Mouse (Mus musculus) embryonic facial prominence, embryonic 12.5 days (tissue): ENCODE results near the gene Fzd10. TPM values are rescaled to one million over a fixed set of nuclear protein-coding genes. Genes with fewer than 3 reads are reported as not detected.

Experiments
- ATAC-seq: fragments of 200-750 bp; cut with Nextera tagmentation; 2 replicates; pipeline ENCODE4 v1.8.0; 2017; ENCODE audit not compliant: insufficient number of reproducible peaks, insufficient read depth, low FRiP score, low TSS enrichment
- H3K27ac ChIP-seq: fragments of 300-500 bp; sonication (generic); 2 replicates; pipeline ENCODE4 v1.5.1; 2016; ENCODE audit warnings: mild to moderate bottlenecking
- H3K27me3 ChIP-seq: fragments of 300-500 bp; sonication (generic); 2 replicates; pipeline ENCODE4 v1.6.1; 2016; ENCODE audit warnings: mild to moderate bottlenecking, moderate library complexity
- H3K36me3 ChIP-seq: fragments of 300-500 bp; sonication (generic); 2 replicates; pipeline ENCODE4 v1.6.1; 2016; ENCODE audit warnings: mild to moderate bottlenecking
- H3K4me1 ChIP-seq: fragments of 300-500 bp; sonication (generic); 2 replicates; pipeline ENCODE4 v1.6.1; 2016
- H3K4me2 ChIP-seq: fragments of 300-500 bp; sonication (generic); replicated peaks from 2 replicates; pipeline ENCODE4 v1.6.1; 2016; ENCODE audit warnings: mild to moderate bottlenecking, moderate library complexity
- H3K4me3 ChIP-seq: fragments of 300-500 bp; sonication (generic); 2 replicates; pipeline ENCODE4 v1.5.1; 2016; ENCODE audit warnings: mild to moderate bottlenecking
- H3K9ac ChIP-seq: fragments of 300-500 bp; sonication (generic); 2 replicates; pipeline ENCODE4 v1.6.1; 2016; ENCODE audit warnings: mild to moderate bottlenecking, moderate library complexity
- H3K9me3 ChIP-seq: fragments of 300-500 bp; sonication (generic); 2 replicates; pipeline ENCODE4 v1.6.1; 2016; ENCODE audit warnings: mild to moderate bottlenecking, moderate library complexity
- WGBS: fragments of 180-500 bp; shearing (Covaris S2); methylation state at CpG from one replicate; pipeline ENCODE4 v1.1.7; 2016; 5-methylcytosine and 5-hydroxymethylcytosine counted together
- polyA plus RNA-seq: library from polyadenylated mRNA; unstranded; fragments of >200 nt; fragmentation: Nextera tagmentation; extraction: Ambion mirVana; gene quantifications from 2 replicates; pipeline ENCODE4 v1.2.1, GENCODE M21; 2016

Fzd10 gene
- polyA plus RNA-seq, 1 experiment from 2014 or later, result 8.2 TPM

DNA sequence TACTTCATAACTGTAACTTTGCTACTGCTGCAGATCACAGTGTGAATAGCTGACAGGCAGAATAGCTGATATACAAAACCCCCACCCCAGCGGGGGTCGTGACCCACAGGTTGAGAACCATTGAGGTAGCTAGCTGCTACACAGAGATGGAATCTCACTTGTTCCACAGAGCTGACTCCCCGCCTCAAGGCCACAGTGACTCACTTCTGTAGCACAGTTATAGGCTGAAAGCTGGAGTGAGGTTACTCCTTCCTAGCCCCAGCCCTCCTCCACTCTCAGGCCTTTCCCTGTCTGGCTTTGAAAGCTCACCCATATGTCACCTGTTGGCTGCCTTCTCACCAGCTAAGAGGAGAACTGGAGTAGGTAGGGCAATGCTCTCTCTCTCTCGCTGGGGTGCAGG is 19.7 kb upstream of the Fzd10 start:
- Histone ChIP-seq H3K4me1 (peaks cover 17% of the 10 kb centered on the region; the same call in 1 of the 2 replicates), H3K9ac (no peak overlapping the region), H3K4me2 (no peak overlapping the region; the same call in 1 of the 2 replicates), H3K27me3 (no peaks in the 10 kb centered on the region), H3K27ac (peak overlapping the region; percentile 75), H3K9me3 (no peaks in the 10 kb centered on the region), H3K4me3 (no peak overlapping the region), H3K36me3 (no peaks in the 10 kb centered on the region)
- ATAC-seq, result no peak
- 63% methylated on average over 4 of the region's 4 CpGs for WGBS

DNA sequence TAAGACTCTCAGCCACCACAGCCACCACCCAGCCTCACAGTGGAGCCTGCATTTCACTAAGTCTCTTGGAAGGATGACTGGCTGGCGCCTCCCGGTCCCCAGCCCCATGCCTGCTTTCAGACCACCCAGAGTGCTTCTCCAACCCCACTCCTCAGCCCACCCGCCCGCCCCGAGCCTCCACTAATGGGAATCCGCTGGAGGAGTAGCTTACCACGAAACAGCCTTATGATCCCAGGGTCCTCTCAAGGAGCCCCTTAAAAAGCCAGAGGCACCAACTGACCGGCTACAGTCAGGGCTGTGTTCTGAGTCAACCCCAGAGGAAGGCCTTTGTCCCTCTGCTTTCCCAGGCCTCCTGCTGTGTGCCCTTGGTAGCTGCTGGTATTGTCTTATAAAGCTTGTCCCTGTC is 19.1 kb upstream of the Fzd10 start:
- H3K27me3 ChIP-seq, result no peaks in the 10 kb centered on the region
- peak; percentile 24 for ATAC-seq
- H3K4me2 ChIP-seq, result no peak overlapping the region; the same call in 1 of the 2 replicates
- H3K4me1 ChIP-seq, result peaks cover 17% of the 10 kb centered on the region; the same call in 1 of the 2 replicates
- H3K9ac ChIP-seq, result no peak overlapping the region
- H3K36me3 ChIP-seq, result no peaks in the 10 kb centered on the region
- H3K4me3 ChIP-seq, result no peak overlapping the region
- H3K9me3 ChIP-seq, result no peaks in the 10 kb centered on the region
- WGBS, result 6% methylated on average over 8 of the region's 8 CpGs
- peak overlapping the region; percentile 75 for H3K27ac ChIP-seq

DNA sequence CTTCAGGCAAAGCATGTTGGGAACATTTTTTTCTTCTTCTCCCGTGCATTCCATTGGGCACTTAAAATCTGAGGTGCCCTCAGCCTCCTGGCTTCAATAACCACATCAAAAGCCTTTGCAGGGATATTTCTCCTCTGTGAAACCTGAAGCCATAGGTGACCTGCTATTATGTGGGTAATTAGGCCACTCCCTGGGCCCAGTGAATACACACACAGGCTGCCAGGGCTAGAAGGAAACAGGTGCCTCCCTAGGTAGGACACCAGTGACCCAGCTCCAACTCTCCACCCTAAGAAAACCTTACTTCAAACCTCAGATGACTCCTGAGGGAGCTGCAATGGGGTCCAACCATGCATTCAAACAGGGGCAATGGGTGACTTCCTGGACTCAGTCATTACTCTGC is 11.4 kb upstream of the Fzd10 start:
- H3K4me3 ChIP-seq, result no peak overlapping the region
- no peak for ATAC-seq
- no peak overlapping the region for H3K27ac ChIP-seq
- H3K4me1 ChIP-seq, result no peaks in the 10 kb centered on the region
- no peaks in the 10 kb centered on the region for H3K9me3 ChIP-seq
- no peak overlapping the region for H3K4me2 ChIP-seq
- WGBS, result 42% methylated on average over 1 of the region's 1 CpGs
- H3K9ac ChIP-seq, result no peak overlapping the region
- H3K27me3 ChIP-seq, result no peaks in the 10 kb centered on the region
- H3K36me3 ChIP-seq, result no peaks in the 10 kb centered on the region

DNA sequence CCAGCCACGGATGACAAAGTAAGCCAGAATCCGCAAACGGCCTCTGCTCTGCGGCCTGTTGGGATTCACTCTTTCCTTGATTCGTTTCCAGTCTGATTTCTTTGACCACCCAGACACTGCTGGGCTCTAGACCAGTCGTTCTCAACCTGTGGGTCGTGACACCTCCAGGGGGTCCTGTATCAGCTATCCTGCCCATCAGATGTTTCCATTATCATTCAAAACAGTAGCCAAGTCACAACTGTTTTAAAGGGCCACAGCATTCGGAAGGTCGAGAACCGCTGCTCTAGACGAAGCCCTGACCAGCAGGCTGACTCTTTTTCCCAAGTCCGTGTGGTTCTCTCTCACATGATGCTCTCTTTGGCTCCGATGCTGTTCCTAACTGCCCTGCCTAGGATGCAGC is 7.2 kb upstream of the Fzd10 start:
- Histone ChIP-seq H3K27me3 (0 out of 2 replicates have a peak, but pooled peaks cover 8% of the 10 kb centered on the region), H3K27ac (no peak overlapping the region), H3K4me2 (no peak overlapping the region), H3K4me3 (no peak overlapping the region), H3K9ac (no peak overlapping the region), H3K4me1 (peaks cover 6% of the 10 kb centered on the region; the same call in 1 of the 2 replicates), H3K36me3 (no peaks in the 10 kb centered on the region), H3K9me3 (no peaks in the 10 kb centered on the region)
- ATAC-seq, result no peak
- 88% methylated on average over 13 of the region's 13 CpGs for WGBS

DNA sequence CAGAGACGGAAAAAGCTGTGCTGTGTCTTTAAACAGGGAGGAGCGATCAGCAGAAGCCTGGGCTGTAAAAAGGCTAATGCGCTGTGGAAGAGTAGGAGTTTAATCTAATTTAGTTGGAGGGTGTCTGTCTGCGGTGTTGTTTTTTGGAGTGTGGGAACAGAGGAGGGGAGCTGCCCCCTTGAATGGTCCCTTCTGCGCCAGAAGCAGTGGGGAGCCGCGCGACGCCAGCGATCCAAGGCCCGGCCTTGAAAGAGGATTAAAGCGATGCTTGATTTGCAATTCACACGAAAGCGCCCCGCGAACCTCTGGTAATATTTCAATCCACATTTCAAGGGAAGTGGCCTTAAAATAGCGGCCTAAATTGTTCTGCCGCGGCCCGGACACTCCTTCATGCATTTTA is 3.8 kb upstream of the Fzd10 start:
- H3K27me3 ChIP-seq, result peaks cover 29% of the 10 kb centered on the region; the same call in 1 of the 2 replicates
- WGBS, result under 1% methylated on average over 20 of the region's 20 CpGs
- H3K36me3 ChIP-seq, result no peaks in the 10 kb centered on the region
- no peaks in the 10 kb centered on the region for H3K9me3 ChIP-seq
- no peak for ATAC-seq
- H3K4me2 ChIP-seq, result peak overlapping the region; percentile 52
- peak overlapping the region; percentile 22 for H3K4me3 ChIP-seq
- H3K27ac ChIP-seq, result peak overlapping the region; percentile 12; the same call in 1 of the 2 replicates
- H3K4me1 ChIP-seq, result peaks cover 25% of the 10 kb centered on the region
- H3K9ac ChIP-seq, result 0 out of 2 replicates have a peak overlapping the region, but pooled peaks have one; percentile 15

DNA sequence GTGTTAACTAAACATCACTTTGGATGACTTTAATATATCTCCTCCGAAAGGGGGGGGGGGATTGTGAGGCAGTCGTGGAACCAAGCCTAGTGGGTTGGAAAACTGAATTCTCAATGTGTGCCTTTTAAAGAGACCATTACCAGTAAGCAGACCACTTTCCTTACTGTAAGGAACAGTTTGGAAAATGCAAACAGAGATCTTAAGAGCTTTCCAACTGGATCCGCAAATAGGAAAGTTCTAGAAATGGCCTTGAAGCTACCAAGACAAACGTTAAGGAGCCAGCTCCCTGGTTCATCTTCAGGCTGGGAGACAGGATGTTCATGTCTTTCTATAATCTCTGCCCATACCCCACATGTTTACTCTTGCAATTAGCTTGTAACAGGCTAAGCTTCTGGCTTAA is 3.3 kb upstream of the Fzd10 start:
- Histone ChIP-seq H3K4me1 (peaks cover 25% of the 10 kb centered on the region), H3K4me3 (no peak overlapping the region), H3K9ac (no peak overlapping the region), H3K27me3 (peaks cover 34% of the 10 kb centered on the region), H3K27ac (no peak overlapping the region), H3K4me2 (peak overlapping the region; percentile 52), H3K36me3 (no peaks in the 10 kb centered on the region), H3K9me3 (no peaks in the 10 kb centered on the region)
- no peak for ATAC-seq
- WGBS, result 12% methylated on average over 4 of the region's 4 CpGs

DNA sequence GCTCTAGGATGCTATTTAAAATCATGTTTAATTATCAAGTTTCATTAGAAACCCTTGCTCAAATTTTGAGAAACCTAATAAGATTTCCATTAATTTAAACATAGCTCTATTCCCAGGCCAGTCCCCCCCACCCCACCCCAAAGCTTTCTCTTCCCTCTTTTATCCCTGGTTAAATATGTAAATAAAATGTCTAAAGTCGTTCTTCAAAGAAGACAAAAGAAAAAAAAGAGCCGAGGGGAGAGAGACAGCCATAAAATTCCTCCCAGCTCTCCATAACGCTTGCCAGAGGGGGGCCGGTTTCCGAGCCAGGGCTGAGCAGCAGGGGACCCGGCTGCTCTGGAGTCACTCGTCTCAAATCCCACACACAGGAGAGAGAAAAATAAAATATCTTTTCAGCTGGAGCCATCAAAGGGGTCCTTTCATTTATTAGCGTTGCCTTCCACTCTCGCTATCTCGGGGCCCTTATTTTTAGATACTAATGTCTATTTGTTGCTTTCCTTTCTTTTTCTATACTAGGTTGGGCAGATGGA is 2.4 kb upstream of the Fzd10 start:
- peaks cover 30% of the 10 kb centered on the region for H3K4me1 ChIP-seq
- no peaks in the 10 kb centered on the region for H3K36me3 ChIP-seq
- peak overlapping the region; percentile 92 for H3K4me2 ChIP-seq
- H3K9me3 ChIP-seq, result no peaks in the 10 kb centered on the region
- peaks cover 37% of the 10 kb centered on the region for H3K27me3 ChIP-seq
- H3K27ac ChIP-seq, result 0 out of 2 replicates have a peak overlapping the region, but pooled peaks have one; percentile 50
- ATAC-seq, result no peak
- no peak overlapping the region for H3K9ac ChIP-seq
- peak overlapping the region; percentile 79; the same call in 1 of the 2 replicates for H3K4me3 ChIP-seq
- WGBS, result under 1% methylated on average over 10 of the region's 10 CpGs

DNA sequence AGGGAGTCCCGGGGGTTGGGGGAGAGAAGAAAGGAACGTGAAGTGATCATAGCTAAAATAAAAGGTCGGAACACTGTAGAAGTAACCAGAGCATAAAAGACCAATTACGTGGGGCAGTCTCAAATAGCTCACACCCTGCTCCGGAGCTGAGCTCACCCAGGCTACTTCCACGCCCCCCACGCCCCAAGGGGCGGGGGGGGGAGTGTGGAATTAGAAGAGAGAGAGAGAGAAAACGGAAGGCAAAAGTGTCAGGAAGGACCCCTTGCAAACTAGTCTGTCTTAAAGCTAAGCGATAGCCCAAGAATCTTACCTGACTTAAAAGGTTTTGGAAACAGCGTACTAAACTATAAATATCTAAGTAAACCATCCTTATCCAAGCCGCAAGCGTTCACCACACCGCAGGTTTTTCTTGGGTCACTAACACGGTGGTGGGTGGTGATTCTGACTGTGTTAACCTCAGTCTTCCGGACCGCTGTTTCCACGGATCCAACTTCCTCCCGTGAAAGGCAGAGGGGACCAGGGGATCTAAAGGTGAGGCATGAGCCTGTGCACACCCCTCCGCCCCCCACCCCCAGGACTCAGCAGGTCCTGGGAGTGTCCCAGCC is 1.8 kb upstream of the Fzd10 start:
- Histone ChIP-seq H3K27me3 (peaks cover 37% of the 10 kb centered on the region), H3K4me1 (peaks cover 35% of the 10 kb centered on the region), H3K9ac (peak overlapping the region; percentile 83; the same call in 1 of the 2 replicates), H3K36me3 (no peaks in the 10 kb centered on the region), H3K27ac (peak overlapping the region; percentile 96), H3K4me3 (peak overlapping the region; percentile 79), H3K4me2 (peak overlapping the region; percentile 92), H3K9me3 (no peaks in the 10 kb centered on the region)
- no peak for ATAC-seq
- under 1% methylated on average over 20 of the region's 20 CpGs for WGBS

DNA sequence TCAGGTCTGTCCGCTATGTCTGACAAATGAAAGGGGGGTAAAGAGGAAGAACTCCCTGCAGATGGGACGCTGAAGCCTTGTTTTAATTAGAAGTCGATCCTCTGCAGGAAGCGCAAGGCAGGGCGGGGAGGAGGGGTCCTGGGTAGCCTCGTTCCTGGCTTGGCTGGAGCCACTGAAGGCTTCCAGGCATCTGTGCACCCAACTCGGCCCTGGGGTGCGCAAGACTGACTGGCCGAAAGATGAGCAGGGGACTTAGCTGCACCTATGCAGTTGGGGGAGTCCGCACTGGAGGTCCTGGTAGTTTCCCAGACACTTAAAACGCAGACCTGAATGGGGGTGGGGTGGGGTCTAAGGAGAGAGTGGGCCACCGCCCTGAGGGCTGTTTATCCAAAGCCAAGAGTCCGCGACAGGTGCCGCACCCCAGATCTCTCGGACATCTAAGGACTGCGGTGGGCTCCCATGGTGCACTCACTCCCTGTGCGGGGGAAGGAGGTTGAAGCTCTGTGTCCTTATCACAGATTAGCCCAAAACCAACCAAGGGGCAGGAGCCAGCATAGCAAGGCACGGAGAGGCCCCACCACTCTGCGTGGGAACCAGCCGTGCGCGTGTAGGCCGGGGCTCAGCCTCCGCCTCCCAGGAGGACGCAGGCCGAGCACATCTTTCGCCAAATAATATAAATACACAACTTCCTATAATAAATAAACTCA is 1.1 kb upstream of the Fzd10 start:
- Histone ChIP-seq H3K36me3 (no peaks in the 10 kb centered on the region), H3K4me1 (peaks cover 42% of the 10 kb centered on the region), H3K4me3 (peak overlapping the region; percentile 79), H3K4me2 (peak overlapping the region; percentile 92), H3K9me3 (no peaks in the 10 kb centered on the region), H3K27ac (peak overlapping the region; percentile 96), H3K27me3 (peaks cover 37% of the 10 kb centered on the region), H3K9ac (peak overlapping the region; percentile 83)
- WGBS, result under 1% methylated on average over 28 of the region's 28 CpGs
- ATAC-seq, result no peak

DNA sequence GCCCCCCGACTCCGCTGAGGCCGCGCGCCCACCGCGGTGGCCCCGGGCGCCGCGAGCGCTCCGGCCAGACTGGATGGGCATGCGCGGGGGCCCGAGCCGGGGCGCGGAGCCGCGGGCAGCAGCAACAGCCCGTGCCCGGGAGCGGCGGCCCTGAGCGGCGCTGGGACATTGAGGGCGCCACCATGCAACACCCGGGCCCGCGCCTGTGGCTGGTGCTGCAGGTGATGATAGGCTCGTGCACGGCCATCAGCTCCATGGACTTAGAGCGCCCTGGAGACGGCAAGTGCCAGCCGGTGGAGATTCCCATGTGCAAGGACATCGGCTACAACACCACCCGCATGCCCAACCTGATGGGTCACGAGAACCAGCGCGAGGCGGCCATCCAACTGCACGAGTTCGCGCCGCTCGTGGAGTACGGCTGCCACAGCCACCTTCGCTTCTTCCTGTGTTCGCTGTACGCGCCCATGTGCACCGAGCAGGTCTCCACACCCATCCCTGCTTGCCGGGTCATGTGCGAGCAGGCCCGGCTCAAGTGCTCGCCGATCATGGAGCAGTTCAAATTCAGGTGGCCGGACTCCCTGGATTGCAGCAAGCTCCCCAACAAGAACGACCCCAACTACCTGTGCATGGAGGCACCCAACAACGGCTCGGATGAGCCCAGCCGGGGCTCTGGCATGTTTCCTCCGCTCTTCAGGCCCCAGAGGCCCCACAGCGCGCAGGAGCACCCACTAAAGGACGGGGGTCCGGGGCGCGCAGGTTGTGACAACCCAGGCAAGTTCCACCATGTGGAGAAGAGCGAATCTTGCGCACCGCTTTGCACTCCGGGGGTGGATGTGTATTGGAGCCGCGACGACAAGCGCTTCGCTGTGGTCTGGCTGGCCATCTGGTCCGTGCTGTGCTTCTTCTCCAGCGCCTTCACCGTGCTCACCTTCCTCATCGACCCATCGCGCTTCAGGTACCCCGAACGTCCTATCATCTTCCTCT is 684 bp downstream of the Fzd10 start:
- Histone ChIP-seq H3K9me3 (no peaks in the 10 kb centered on the region), H3K9ac (peak overlapping the region; percentile 83), H3K4me3 (peak overlapping the region; percentile 79), H3K4me1 (peaks cover 46% of the 10 kb centered on the region), H3K27me3 (peaks cover 32% of the 10 kb centered on the region), H3K27ac (peak overlapping the region; percentile 96), H3K36me3 (no peaks in the 10 kb centered on the region), H3K4me2 (peak overlapping the region; percentile 92)
- WGBS, result under 1% methylated on average over 87 of the region's 87 CpGs
- peak; percentile 36 for ATAC-seq

DNA sequence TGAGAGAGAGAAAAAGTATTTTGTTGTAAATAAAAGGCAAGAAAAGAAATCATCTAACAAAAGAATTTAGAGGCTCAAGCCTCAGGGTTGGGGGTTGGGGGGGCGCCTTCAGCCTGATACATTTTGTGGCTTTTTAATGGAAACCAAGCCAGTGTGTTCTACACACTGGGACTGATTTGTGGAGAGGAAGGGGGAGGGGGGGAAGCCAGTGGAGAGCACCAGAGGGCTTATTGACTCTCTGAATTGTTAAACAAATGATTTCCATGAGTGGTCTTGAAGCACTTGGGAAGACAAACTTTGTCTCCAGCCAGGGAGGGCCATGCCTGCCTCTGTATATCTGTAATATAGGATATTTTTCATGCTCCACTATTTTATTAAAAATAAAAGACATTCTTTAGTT is 3.0 kb downstream of the Fzd10 start:
- Histone ChIP-seq H3K27ac (peak overlapping the region; percentile 81), H3K4me2 (peak overlapping the region; percentile 92), H3K9me3 (no peaks in the 10 kb centered on the region), H3K9ac (no peak overlapping the region), H3K36me3 (no peaks in the 10 kb centered on the region), H3K27me3 (peaks cover 31% of the 10 kb centered on the region), H3K4me1 (peaks cover 50% of the 10 kb centered on the region), H3K4me3 (peak overlapping the region; percentile 79)
- ATAC-seq, result no peak
- WGBS, result 24% methylated on average over 1 of the region's 1 CpGs
